Mouse (Mus musculus): ENCODE results near the gene Map7d3.

DNA sequence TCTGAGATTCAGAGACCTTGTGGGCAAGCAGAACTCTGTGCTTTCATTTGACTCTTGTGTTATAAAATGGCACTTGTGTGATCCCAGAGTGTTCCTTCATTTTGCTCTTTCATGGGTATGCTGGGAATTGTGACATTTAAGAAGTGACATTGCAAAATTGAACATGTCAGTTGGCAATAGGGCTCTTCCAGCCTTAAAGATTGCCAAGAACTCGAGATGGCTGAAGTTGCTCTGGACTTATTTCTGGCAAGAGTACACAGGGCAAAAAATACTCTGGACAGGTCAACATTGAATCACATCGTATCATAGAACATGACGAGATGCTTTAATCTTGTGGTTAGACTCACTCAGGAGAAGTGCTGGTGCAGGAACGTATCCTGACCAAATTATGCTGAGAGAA is 48.8 kb downstream of the Map7d3 start:
- no peak for TF ChIP-seq POLR2A (IDR thresholded peaks at IDR 0.05; ENCODE audit: borderline replicate concordance, control insufficient read depth, low read depth, low read length)
- TF ChIP-seq CTCF (IDR thresholded peaks at IDR 0.05; ENCODE audit: control insufficient read depth, insufficient read depth, low read length): no peak
